Mouse (Mus musculus): ENCODE results near the gene Wnt4. TPM values are rescaled to one million over a fixed set of nuclear protein-coding genes. Genes with fewer than 3 reads are reported as not detected.

The Wnt4 gene
- polyA plus RNA-seq, 1 experiment from 2014 or later: 5.0 TPM

DNA sequence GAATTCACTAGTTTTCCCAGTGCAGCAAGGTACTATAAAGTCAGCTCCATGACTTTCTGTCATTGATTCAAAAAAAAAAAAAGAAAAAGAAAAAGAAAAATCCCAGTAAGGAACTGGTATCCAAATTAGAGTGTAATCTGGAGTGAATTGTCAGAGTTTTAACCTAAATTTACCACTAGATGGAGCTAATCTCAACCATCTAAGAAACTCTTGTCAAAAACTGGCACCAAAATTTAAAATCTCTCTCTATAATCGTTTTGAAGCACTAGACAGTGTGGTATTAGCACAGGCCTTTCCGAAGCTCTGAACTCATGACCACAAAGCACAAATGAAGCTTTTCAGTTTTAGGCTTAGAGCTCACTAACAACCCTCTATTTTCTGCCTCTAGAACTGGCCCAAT is 36.2 kb downstream of the Wnt4 start:
- H3K27ac ChIP-seq (replicated peaks): no peak overlapping the region

DNA sequence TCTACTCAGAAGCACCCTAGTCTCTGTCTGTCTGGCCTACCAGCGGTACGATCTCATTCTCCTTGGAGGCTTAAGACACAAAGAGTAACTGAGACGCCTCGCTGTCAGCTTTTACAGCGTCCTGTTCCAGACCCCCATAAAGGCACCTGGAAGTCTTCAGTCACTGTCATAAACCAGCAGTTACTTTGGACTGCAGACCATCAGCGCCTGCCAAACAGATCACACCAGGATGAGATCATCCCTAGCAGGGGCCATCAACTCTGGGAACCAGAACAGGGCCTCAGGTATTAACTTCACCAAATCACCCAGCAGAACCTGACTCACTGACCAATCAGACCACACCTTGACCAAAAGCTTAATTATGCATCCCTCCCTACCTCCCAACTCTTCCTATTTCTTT is 37.3 kb downstream of the Wnt4 start:
- no peak overlapping the region for H3K9ac ChIP-seq (replicated peaks)
- no peaks in the 10 kb centered on the region for H3K9me3 ChIP-seq (replicated peaks)
- no peak overlapping the region for H3K27ac ChIP-seq (replicated peaks)
- H3K4me1 ChIP-seq: peaks cover 8% of the 10 kb centered on the region
- WGBS: 24% methylated on average over 6 of the region's 6 CpGs
- H3K4me3 ChIP-seq (replicated peaks): no peak overlapping the region
- no peak overlapping the region for H3K4me2 ChIP-seq
- peaks cover 7% of the 10 kb centered on the region; the same call in 1 of the 2 replicates for H3K36me3 ChIP-seq
- no peak for ATAC-seq (ENCODE audit: low FRiP score)
- no peaks in the 10 kb centered on the region for H3K27me3 ChIP-seq (replicated peaks)

More for the DNA sequence above, 36.2 kb downstream of the Wnt4 start:
- no peak for ATAC-seq (ENCODE audit: low FRiP score)
- Histone ChIP-seq H3K27me3 (replicated peaks) (no peaks in the 10 kb centered on the region), H3K4me3 (replicated peaks) (no peak overlapping the region), H3K9ac (replicated peaks) (no peak overlapping the region), H3K9me3 (replicated peaks) (no peaks in the 10 kb centered on the region), H3K36me3 (peaks cover 4% of the 10 kb centered on the region; the same call in 1 of the 2 replicates), H3K4me2 (no peak overlapping the region), H3K4me1 (peaks cover 8% of the 10 kb centered on the region)
- 58% methylated on average over 2 of the region's 2 CpGs for WGBS

DNA sequence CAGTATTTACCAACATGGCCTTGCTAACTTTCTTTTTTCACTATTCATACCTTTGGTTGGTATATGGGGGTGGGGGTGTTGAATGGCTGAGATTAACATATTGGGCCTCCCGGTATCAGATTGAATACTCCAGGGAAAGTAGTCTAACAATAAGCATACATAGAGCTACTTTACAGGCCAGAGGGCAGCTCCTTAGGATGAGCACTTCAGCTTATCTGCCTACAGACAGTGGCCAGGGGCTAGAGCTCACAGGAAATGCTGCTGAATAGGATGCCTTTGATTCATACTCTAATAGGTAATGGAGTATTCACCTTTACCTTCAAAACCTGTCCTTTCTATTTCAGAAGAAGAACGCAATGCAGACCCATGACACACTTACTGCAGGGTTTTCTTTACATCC is 37.8 kb downstream of the Wnt4 start:
- no peak overlapping the region for H3K4me3 ChIP-seq (replicated peaks)
- H3K4me2 ChIP-seq: no peak overlapping the region

DNA sequence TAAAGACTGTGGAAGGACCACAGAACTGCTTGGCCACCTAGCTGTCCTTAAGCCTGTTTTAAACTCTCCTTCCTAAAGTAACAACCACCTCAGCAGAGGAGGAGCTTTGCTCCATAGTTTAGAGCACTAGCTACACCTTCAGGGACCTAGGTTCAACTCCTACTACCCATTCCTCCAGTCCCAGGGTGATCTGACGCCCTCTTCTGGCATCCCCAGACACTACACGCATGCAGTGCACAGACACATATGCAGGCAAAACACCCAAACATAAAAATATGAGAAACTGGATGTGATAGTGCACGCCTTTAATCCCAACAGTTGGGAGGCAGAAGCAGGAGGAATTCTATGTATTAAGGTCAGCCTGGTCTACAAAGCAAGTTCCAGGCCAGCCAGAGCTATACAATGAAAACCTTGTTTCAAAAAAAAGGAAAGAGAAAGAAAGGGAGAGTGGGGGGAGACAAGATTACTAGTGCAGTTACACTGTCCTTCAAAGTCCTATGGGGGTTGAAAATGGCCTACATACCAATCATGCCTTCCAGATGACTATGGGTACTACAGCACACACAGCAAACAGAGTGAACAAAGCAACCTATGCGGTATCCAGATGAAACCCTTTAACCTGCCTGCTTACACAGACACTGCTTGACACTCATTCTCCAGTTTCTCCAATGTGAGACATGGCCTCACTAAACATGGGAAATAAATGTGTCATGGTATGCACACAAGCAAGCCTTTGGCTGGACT is 38.9 kb downstream of the Wnt4 start:
- ATAC-seq (ENCODE audit: low FRiP score): no peak
- H3K4me1 ChIP-seq: peaks cover 8% of the 10 kb centered on the region
- H3K36me3 ChIP-seq: peaks cover 18% of the 10 kb centered on the region; the same call in 1 of the 2 replicates
- no peaks in the 10 kb centered on the region for H3K27me3 ChIP-seq (replicated peaks)
- no peak overlapping the region for H3K27ac ChIP-seq (replicated peaks)
- no peak overlapping the region for H3K4me3 ChIP-seq (replicated peaks)
- no peak overlapping the region for H3K4me2 ChIP-seq
- 84% methylated on average over 4 of the region's 4 CpGs for WGBS
- H3K9me3 ChIP-seq (replicated peaks): no peaks in the 10 kb centered on the region
- H3K9ac ChIP-seq (replicated peaks): no peak overlapping the region

More for the DNA sequence above, 37.8 kb downstream of the Wnt4 start:
- WGBS: 89% methylated on average over 2 of the region's 2 CpGs
- Histone ChIP-seq H3K27me3 (replicated peaks) (no peaks in the 10 kb centered on the region), H3K9ac (replicated peaks) (no peak overlapping the region), H3K27ac (replicated peaks) (no peak overlapping the region), H3K36me3 (peaks cover 7% of the 10 kb centered on the region; the same call in 1 of the 2 replicates), H3K9me3 (replicated peaks) (no peaks in the 10 kb centered on the region), H3K4me1 (peaks cover 8% of the 10 kb centered on the region)
- ATAC-seq (ENCODE audit: low FRiP score): no peak

DNA sequence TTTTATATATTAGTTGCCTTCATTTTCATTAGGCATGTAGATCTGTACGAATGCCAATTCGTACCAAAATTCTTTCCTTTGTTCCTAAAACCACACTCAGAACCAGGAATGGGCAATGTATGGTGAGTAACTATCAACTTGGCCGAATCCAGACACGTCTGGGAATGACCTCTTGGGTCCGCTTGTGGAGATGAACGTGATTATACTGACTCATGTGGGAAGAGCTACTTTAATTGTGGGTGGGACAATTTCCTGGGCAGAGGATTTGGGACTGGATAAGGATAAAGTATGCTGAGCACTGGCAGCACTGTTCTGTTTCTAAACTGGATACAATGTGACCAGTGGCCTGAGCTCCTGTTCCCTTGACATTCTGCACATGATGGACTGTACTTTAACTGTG is 47.6 kb downstream of the Wnt4 start:
- no peaks in the 10 kb centered on the region for H3K9me3 ChIP-seq (replicated peaks)
- H3K27ac ChIP-seq (replicated peaks): no peak overlapping the region
- no peaks in the 10 kb centered on the region for H3K4me1 ChIP-seq
- no peak overlapping the region for H3K4me2 ChIP-seq
- 89% methylated on average over 6 of the region's 6 CpGs for WGBS
- no peak overlapping the region for H3K4me3 ChIP-seq (replicated peaks)
- H3K27me3 ChIP-seq (replicated peaks): no peaks in the 10 kb centered on the region
- H3K36me3 ChIP-seq: peaks cover 57% of the 10 kb centered on the region
- no peak overlapping the region for H3K9ac ChIP-seq (replicated peaks)
- no peak for ATAC-seq (ENCODE audit: low FRiP score)

DNA sequence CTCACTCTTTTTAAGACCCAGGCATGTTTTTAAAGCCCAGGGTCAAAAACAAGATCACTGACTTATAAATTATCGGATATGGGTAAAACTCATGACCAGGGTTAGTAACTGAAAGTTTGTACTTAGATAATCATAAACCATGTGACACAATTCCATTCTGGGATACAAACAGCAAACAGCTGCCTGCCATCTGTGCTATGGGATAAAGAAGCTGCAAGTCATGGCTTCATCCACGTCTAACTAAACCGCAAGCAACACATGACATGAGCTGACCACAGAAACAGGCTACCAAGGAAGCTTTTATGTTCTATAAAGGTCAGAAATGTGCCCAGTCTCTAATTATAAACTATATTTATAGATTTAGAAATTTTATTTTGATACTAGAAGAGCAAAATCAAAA is 49.2 kb downstream of the Wnt4 start:
- H3K27me3 ChIP-seq (replicated peaks): no peaks in the 10 kb centered on the region
- WGBS: 90% methylated on average over 3 of the region's 3 CpGs
- H3K4me1 ChIP-seq: no peaks in the 10 kb centered on the region
- no peak overlapping the region for H3K4me2 ChIP-seq
- no peak overlapping the region for H3K9ac ChIP-seq (replicated peaks)
- H3K36me3 ChIP-seq: peaks cover 50% of the 10 kb centered on the region
- no peaks in the 10 kb centered on the region for H3K9me3 ChIP-seq (replicated peaks)
- ATAC-seq (ENCODE audit: low FRiP score): no peak
- H3K27ac ChIP-seq (replicated peaks): no peak overlapping the region
- H3K4me3 ChIP-seq (replicated peaks): no peak overlapping the region

DNA sequence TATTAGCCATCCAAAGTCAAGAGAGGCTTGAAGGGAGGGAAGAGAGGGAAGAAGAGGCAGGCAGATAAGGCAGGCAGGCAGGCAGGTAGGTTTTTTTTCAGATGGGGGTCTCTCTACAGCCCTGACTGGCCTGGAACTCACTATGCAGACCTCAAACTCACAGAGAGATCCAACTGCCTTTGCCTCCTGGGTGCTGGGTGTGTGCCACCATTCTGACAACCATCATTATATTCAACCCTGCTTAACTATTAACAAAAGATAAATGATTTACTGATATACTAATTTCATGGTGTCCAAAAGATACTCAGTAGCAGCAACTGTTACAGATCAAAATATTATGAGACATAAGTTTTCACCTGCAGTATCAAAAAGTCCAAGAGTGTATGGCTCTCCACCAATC is 54.8 kb downstream of the Wnt4 start:
- Histone ChIP-seq H3K4me2 (no peak overlapping the region), H3K9me3 (replicated peaks) (no peaks in the 10 kb centered on the region), H3K4me3 (replicated peaks) (no peak overlapping the region), H3K9ac (replicated peaks) (no peak overlapping the region), H3K27ac (replicated peaks) (no peak overlapping the region), H3K36me3 (peaks cover 49% of the 10 kb centered on the region), H3K4me1 (peaks cover 7% of the 10 kb centered on the region), H3K27me3 (replicated peaks) (no peaks in the 10 kb centered on the region)
- ATAC-seq (ENCODE audit: low FRiP score): no peak

DNA sequence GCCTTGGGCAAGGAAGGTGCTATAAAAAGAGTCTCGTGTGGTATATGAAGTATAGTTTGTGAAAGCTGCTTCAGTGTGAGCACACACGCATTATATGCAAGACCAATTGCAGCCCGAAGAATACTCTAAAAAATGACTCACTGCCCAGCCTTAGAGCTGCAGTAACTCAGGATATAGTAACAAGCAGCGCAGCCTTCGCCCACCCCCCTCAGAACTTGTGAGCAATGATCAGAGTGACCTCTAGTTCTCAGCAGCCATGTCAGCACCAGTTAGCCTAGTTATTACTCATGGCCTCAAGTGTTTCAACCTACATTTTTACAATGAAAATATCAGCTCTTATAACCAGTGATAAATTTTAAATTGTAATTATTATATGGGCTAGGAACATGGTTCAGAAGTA is 59.2 kb downstream of the Wnt4 start:
- no peak for ATAC-seq (ENCODE audit: low FRiP score)
- Histone ChIP-seq H3K27me3 (replicated peaks) (no peaks in the 10 kb centered on the region), H3K36me3 (peaks cover 21% of the 10 kb centered on the region), H3K9me3 (replicated peaks) (no peaks in the 10 kb centered on the region), H3K9ac (replicated peaks) (no peak overlapping the region), H3K4me2 (no peak overlapping the region), H3K27ac (replicated peaks) (no peak overlapping the region), H3K4me3 (replicated peaks) (no peak overlapping the region), H3K4me1 (peaks cover 22% of the 10 kb centered on the region)
- 86% methylated on average over 5 of the region's 5 CpGs for WGBS

DNA sequence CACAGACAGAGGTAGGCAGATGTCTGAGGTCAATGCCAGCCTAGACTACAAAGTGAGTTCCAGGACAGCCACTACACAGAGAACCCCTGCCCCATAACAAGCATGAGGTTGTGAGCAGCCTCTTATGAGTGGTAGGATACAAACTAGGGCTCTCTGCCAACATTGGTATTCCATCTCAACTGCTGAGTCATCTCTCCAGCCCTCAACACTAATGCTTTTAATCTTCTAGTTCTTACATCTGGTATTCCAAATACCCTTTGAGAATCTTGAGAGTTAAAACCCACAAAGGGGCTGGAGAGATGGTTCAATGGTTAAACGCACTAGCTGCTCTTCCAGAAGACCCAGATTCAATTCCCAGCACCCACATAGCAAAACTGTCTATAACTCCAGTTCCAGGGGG is 62.1 kb downstream of the Wnt4 start:
- Histone ChIP-seq H3K9me3 (replicated peaks) (no peaks in the 10 kb centered on the region), H3K27ac (replicated peaks) (no peak overlapping the region), H3K36me3 (peaks cover 7% of the 10 kb centered on the region; the same call in 1 of the 2 replicates), H3K4me1 (peaks cover 22% of the 10 kb centered on the region), H3K4me3 (replicated peaks) (no peak overlapping the region), H3K27me3 (replicated peaks) (no peaks in the 10 kb centered on the region), H3K4me2 (no peak overlapping the region), H3K9ac (replicated peaks) (no peak overlapping the region)
- WGBS: 94% methylated on average over 1 of the region's 1 CpGs
- no peak for ATAC-seq (ENCODE audit: low FRiP score)

DNA sequence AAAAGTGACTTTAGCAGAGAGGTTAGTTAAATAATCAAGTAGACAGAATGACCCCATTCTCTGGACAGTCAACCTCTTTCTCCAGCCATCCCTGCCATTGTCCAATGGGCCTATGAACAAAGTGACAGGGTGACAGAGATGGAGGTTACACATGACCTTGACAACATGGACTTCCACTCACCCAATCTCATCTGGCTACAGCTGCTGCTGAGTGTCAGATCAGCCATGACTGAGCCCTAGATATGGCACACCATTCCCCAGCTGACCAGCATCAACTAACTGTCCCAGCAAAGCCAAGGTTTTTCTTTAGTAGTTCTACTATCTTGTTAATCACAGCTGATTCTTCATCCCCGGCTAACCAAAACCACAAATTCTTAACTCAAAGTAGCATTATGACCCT is 65.5 kb downstream of the Wnt4 start:
- Histone ChIP-seq H3K27ac (replicated peaks) (no peak overlapping the region), H3K4me1 (peaks cover 24% of the 10 kb centered on the region), H3K4me3 (replicated peaks) (no peak overlapping the region), H3K27me3 (replicated peaks) (no peaks in the 10 kb centered on the region), H3K9me3 (replicated peaks) (no peaks in the 10 kb centered on the region), H3K4me2 (no peak overlapping the region), H3K9ac (replicated peaks) (no peak overlapping the region), H3K36me3 (0 out of 2 replicates have a peak, but pooled peaks cover 2% of the 10 kb centered on the region)
- 97% methylated on average over 1 of the region's 1 CpGs for WGBS
- ATAC-seq (ENCODE audit: low FRiP score): no peak

DNA sequence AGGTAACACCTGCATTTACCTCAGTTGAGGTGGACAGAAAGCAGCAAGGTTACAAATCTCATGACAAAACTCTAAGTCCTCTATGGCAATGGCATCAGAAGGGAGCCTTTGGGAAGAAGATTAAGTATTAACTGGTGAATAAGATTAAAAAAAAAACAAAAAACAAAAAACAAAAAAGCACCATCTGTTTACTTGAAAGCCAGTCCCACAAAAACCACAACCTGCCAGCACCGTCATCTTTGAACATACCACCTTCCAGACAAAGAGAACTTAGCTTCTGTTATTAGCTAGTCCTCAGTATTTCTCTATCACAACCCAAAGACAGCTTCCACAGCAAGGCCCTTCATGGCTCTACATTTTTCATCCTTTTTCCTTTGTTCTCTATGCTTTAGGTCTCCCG is 67.8 kb downstream of the Wnt4 start:
- peaks cover 18% of the 10 kb centered on the region for H3K4me1 ChIP-seq
- no peak overlapping the region for H3K9ac ChIP-seq (replicated peaks)
- 85% methylated on average over 2 of the region's 2 CpGs for WGBS
- 0 out of 2 replicates have a peak, but pooled peaks cover 2% of the 10 kb centered on the region for H3K36me3 ChIP-seq
- no peak for ATAC-seq (ENCODE audit: low FRiP score)
- no peak overlapping the region for H3K4me3 ChIP-seq (replicated peaks)
- H3K9me3 ChIP-seq (replicated peaks): no peaks in the 10 kb centered on the region
- H3K27ac ChIP-seq (replicated peaks): no peak overlapping the region
- H3K4me2 ChIP-seq: no peak overlapping the region
- no peaks in the 10 kb centered on the region for H3K27me3 ChIP-seq (replicated peaks)

DNA sequence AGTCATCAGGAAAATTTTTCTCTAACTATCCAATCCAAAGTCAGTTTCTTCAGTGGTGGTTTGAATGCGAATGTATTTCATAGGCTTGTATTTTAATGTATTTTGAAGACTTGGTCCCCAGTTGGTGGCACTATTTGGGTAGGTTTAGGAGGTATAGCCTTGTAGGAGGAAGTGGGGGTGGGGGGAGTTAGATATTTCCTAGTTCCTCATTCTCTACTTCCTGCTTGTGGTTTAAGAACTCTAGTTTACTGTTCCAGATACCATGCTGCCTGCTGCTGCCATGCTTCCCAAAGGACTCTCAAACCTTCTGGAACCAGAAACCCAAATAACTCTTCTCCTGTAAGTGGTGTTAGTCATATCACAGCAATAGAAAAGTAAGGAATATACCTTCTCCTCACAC is 68.5 kb downstream of the Wnt4 start:
- ATAC-seq (ENCODE audit: low FRiP score): no peak
- H3K4me1 ChIP-seq: peaks cover 18% of the 10 kb centered on the region

More for the DNA sequence above, 68.5 kb downstream of the Wnt4 start:
- no peak overlapping the region for H3K4me2 ChIP-seq
- H3K9me3 ChIP-seq (replicated peaks): no peaks in the 10 kb centered on the region
- 0 out of 2 replicates have a peak, but pooled peaks cover 2% of the 10 kb centered on the region for H3K36me3 ChIP-seq
- WGBS: 98% methylated on average over 1 of the region's 1 CpGs
- no peak overlapping the region for H3K4me3 ChIP-seq (replicated peaks)
- no peaks in the 10 kb centered on the region for H3K27me3 ChIP-seq (replicated peaks)
- no peak overlapping the region for H3K9ac ChIP-seq (replicated peaks)
- no peak overlapping the region for H3K27ac ChIP-seq (replicated peaks)
